Mouse (Mus musculus) frontal cortex, postnatal 14 days (tissue): ENCODE data around the gene Atp5h.

Experiments used
- DNase-seq, 2 experiments: peaks; one replicate each; pipeline ENCODE4 v3.0.0; 2022; ENCODE audit warnings: low spot score in 2 of 2

The Atp5h gene

GRCm38 (mm10) chr11:115437571-115438122, 17.9 kb upstream of the Atp5h start:
- no peak for DNase-seq

- DNase-seq = no peak
Observed at GRCm38 (mm10) chr11:115435596-115436337, 16.0 kb upstream of the Atp5h start.

GRCm38 (mm10) chr11:115433342-115433741, 13.6 kb upstream of the Atp5h start:
- DNase-seq = no peak

- no peak for DNase-seq
Observed at GRCm38 (mm10) chr11:115432814-115433213, 13.1 kb upstream of the Atp5h start.

GRCm38 (mm10) chr11:115430561-115430960, 10.8 kb upstream of the Atp5h start:
- DNase-seq = no peak

- DNase-seq = no peak
Observed at GRCm38 (mm10) chr11:115429307-115429706, 9.5 kb upstream of the Atp5h start.

- DNase-seq = peak; percentile 60 to 65
Observed at GRCm38 (mm10) chr11:115427482-115428331, 7.9 kb upstream of the Atp5h start.

GRCm38 (mm10) chr11:115425671-115426070, 5.9 kb upstream of the Atp5h start:
- DNase-seq = no peak

GRCm38 (mm10) chr11:115424666-115425065, 4.9 kb upstream of the Atp5h start:
- DNase-seq = no peak

- no peak for DNase-seq
Observed at GRCm38 (mm10) chr11:115423091-115423490, 3.3 kb upstream of the Atp5h start.

GRCm38 (mm10) chr11:115421972-115422371, 2.2 kb upstream of the Atp5h start:
- DNase-seq = no peak

GRCm38 (mm10) chr11:115421328-115421727, 1.6 kb upstream of the Atp5h start:
- no peak for DNase-seq

GRCm38 (mm10) chr11:115420336-115421190, 801 bp upstream of the Atp5h start:
- peak; percentile 44 to 46 for DNase-seq

GRCm38 (mm10) chr11:115409556-115409955, 10.2 kb downstream of the Atp5h start:
- DNase-seq = no peak

GRCm38 (mm10) chr11:115408266-115408920, 11.4 kb downstream of the Atp5h start:
- DNase-seq = no peak

GRCm38 (mm10) chr11:115406858-115407401, 12.8 kb downstream of the Atp5h start:
- DNase-seq = no peak

- no peak for DNase-seq
Observed at GRCm38 (mm10) chr11:115405723-115406122, 14.0 kb downstream of the Atp5h start.

- peak; percentile 73 to 75 for DNase-seq
Observed at GRCm38 (mm10) chr11:115403338-115404124, 16.2 kb downstream of the Atp5h start, which contains the start of gene Mrpl58. TSS of gene Mrpl58 (plus strand) at chr11:115403752.

GRCm38 (mm10) chr11:115400630-115401391, 19.0 kb downstream of the Atp5h start:
- no peak for DNase-seq
